ENCODE assay signal across 14 mouse cellular contexts in the genomic region with DNA sequence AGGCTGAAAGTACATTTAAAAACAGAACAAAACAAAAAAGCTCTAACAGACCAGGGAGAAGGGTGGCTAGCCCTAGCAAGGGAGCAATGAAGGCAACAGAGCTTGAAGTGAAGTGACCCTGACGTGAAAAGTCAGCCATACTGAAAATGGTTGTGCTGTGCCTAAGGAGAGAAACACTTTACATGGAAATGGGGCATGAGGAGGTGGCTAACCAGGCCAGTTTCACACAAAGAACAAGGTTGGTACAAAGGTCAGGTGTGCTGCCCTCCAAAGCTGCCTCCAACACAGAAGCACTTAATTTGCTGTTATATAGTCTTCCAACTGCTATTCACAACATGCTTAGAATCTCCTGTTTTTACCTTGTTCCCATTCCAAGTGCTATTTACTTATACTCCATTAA.
"Had no signal": no experiment of that assay in that cellular context is flagged by ENCODE, and none has a peak within 500 bp of the region (broad histone marks: within the 10 kb centered on the region; RNA-seq: fewer than 3 reads in every experiment).

No protein-coding gene starts in this region.

- ATAC-seq: intestine, embryonic 15.5 days had no signal

- H3K4me3 ChIP-seq: intestine, embryonic 15.5 days; limb, embryonic 13.5 days; liver, embryonic 15.5 days; megakaryocyte, embryonic 14.5 days; stomach, embryonic 15.5 days had no signal

- H3K4me1 ChIP-seq: intestine, embryonic 15.5 days; liver, embryonic 15.5 days had no signal

- H3K4me2 ChIP-seq: hindbrain, embryonic 14.5 days; intestine, embryonic 15.5 days; limb, embryonic 13.5 days; liver, embryonic 11.5 days; liver, embryonic 15.5 days; lung, embryonic 14.5 days; midbrain, embryonic 11.5 days; stomach, embryonic 15.5 days had no signal

- H3K27ac ChIP-seq: hindbrain, embryonic 14.5 days; intestine, embryonic 15.5 days; limb, embryonic 13.5 days; liver, embryonic 15.5 days; macrophage; stomach, embryonic 15.5 days had no signal

- H3K36me3 ChIP-seq: intestine, embryonic 15.5 days; limb, embryonic 13.5 days; liver, embryonic 15.5 days; stomach, embryonic 15.5 days had no signal

- DNase-seq: lung, embryonic 14.5 days; lung, postnatal 14 days; spleen, adult 18-20 months; thymus, adult 2 months; thymus, postnatal 25 days had no signal

- H3K9ac ChIP-seq: hindbrain, embryonic 14.5 days; intestine, embryonic 15.5 days; limb, embryonic 13.5 days; liver, embryonic 15.5 days; lung, embryonic 14.5 days; stomach, embryonic 15.5 days had no signal

- H3K9me3 ChIP-seq: intestine, embryonic 15.5 days; limb, embryonic 13.5 days; liver, embryonic 15.5 days; megakaryocyte, embryonic 14.5 days; stomach, embryonic 15.5 days had no signal

- H3K27me3 ChIP-seq: intestine, embryonic 15.5 days; limb, embryonic 13.5 days; liver, embryonic 15.5 days; megakaryocyte, embryonic 14.5 days; stomach, embryonic 15.5 days had no signal
